Mouse (Mus musculus): Measurements from ENCODE around the gene Dhrs3. TPM values are rescaled to one million over a fixed set of nuclear protein-coding genes. Genes with fewer than 3 reads are reported as not detected.

Dhrs3 gene
- polyA plus RNA-seq (2015; fragmentation: Nextera tagmentation; extraction: Ambion mirVana), result 111 and 136 TPM in 2 replicates

DNA sequence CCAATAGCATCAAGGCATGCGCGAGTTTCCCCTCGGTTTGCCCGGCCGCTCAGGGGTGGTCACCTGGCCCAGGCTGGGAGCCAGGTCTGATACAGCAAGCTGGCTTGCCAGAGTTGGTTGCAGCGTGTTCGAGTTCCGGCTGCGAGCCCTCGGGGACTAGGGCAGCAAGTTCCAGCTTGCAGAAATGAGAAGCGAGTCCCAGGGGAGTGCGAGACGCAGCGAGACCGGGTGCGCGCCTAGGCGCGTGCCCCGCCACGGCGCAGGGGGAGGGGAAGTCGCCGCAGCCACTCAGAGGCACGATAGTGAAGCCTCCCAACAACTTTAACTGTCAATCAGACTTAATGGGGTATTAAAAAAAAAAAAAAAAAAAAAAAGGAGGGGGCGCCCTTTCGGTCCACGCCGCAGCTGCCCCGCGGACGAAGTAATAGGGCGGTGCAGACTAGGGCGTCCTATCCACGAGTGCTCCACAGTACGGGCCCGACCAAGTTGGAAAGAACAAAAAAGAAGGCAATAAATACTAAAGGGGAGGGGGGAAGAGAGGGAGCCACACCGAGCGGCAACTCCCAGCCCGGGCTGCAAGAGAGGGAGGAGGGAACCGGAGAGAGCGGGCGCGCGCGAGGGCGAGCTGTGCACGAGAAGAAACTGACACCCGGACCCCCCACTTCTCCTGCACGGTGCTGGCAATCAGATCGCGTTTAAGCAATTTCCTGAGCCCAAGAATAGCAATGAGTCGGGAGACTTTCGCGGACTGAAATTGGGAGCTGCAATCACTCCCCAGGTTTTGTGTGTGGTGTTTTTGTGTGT is at the start of gene Dhrs3:
TSS of gene Dhrs3 (plus strand) at position 695 of the 804 bp plus-strand sequence.

Other genes with a start within 250 kb of the Dhrs3 start
- not detected in 2 replicates for gene Gm436, start 206.5 kb upstream of the Dhrs3 start, polyA plus RNA-seq (2015; fragmentation: Nextera tagmentation; extraction: Ambion mirVana)
- gene Gm13178, start 171.4 kb upstream of the Dhrs3 start, polyA plus RNA-seq (2015; fragmentation: Nextera tagmentation; extraction: Ambion mirVana), result not detected in 2 replicates
- gene Gm438, start 106.2 kb upstream of the Dhrs3 start, polyA plus RNA-seq (2015; fragmentation: Nextera tagmentation; extraction: Ambion mirVana), result not detected in 2 replicates